Mouse (Mus musculus): Measurements from ENCODE around the gene Cntn6.

The Cntn6 gene

GRCm38 (mm10) chr6:104758125-104758524 is 265.5 kb downstream of the Cntn6 start:
- no peak for DNase-seq (ENCODE audit: low read depth, low spot score)

- DNase-seq (ENCODE audit: low read depth, low spot score) = no peak
These were observed 268.6 kb downstream of the Cntn6 start for GRCm38 (mm10) chr6:104761226-104761625.

GRCm38 (mm10) chr6:104783891-104784290 is 291.3 kb downstream of the Cntn6 start:
- no peak for DNase-seq (ENCODE audit: low read depth, low spot score)

- no peak for DNase-seq (ENCODE audit: low read depth, low spot score)
These were observed 294.9 kb downstream of the Cntn6 start for GRCm38 (mm10) chr6:104787502-104787901.

GRCm38 (mm10) chr6:104808526-104808925 is 315.9 kb downstream of the Cntn6 start:
- no peak for DNase-seq (ENCODE audit: low read depth, low spot score)

- DNase-seq (ENCODE audit: low read depth, low spot score) = no peak
These were observed 323.0 kb downstream of the Cntn6 start for GRCm38 (mm10) chr6:104815610-104816009.

- no peak for DNase-seq (ENCODE audit: low read depth, low spot score)
These were observed 387.1 kb downstream of the Cntn6 start for GRCm38 (mm10) chr6:104879711-104880110.

GRCm38 (mm10) chr6:104884021-104884420 is 391.4 kb downstream of the Cntn6 start:
- no peak for DNase-seq (ENCODE audit: low read depth, low spot score)

- DNase-seq (ENCODE audit: low read depth, low spot score) = no peak
These were observed 393.2 kb downstream of the Cntn6 start for GRCm38 (mm10) chr6:104885829-104886228.

GRCm38 (mm10) chr6:104891071-104891470 is 398.5 kb downstream of the Cntn6 start:
- no peak for DNase-seq (ENCODE audit: low read depth, low spot score)

Data from retina, adult 2 months (tissue).